Mouse (Mus musculus): Measurements from ENCODE around the gene Myod1.

Gene Myod1

GRCm38 (mm10) chr7:46390226-46390625, 14.0 kb downstream of the Myod1 start:
- in situ Hi-C loops (cut with MboI; ENCODE audit: low sequenced_read_pairs), result loop anchor here (10.0 kb wide), 2 partner anchors 135 to 215 kb away; no protein-coding TSS in a partner anchor

GRCm38 (mm10) chr7:46391701-46392100, 15.4 kb downstream of the Myod1 start:
- in situ Hi-C loops (cut with MboI; ENCODE audit: low sequenced_read_pairs), result loop anchor here (10.0 kb wide), 2 partner anchors 133 to 213 kb away; no protein-coding TSS in a partner anchor

GRCm38 (mm10) chr7:46393116-46393515, 16.8 kb downstream of the Myod1 start:
- in situ Hi-C loops (cut with MboI; ENCODE audit: low sequenced_read_pairs), result loop anchor here (10.0 kb wide), 2 partner anchors 132 to 212 kb away; no protein-coding TSS in a partner anchor

GRCm38 (mm10) chr7:46393718-46394511, 17.6 kb downstream of the Myod1 start:
- in situ Hi-C loops (cut with MboI; ENCODE audit: low sequenced_read_pairs), result loop anchor here (10.0 kb wide), 2 partner anchors 131 to 211 kb away; no protein-coding TSS in a partner anchor

GRCm38 (mm10) chr7:46394933-46395332, 18.7 kb downstream of the Myod1 start:
- in situ Hi-C loops (cut with MboI; ENCODE audit: low sequenced_read_pairs), result loop anchor here (10.0 kb wide), 2 partner anchors 130 to 210 kb away; no protein-coding TSS in a partner anchor

GRCm38 (mm10) chr7:46395571-46395970, 19.3 kb downstream of the Myod1 start:
- in situ Hi-C loops (cut with MboI; ENCODE audit: low sequenced_read_pairs), result loop anchor here (10.0 kb wide), 2 partner anchors 129 to 209 kb away; no protein-coding TSS in a partner anchor

GRCm38 (mm10) chr7:46396231-46396927, 20.1 kb downstream of the Myod1 start, which contains the start of gene Kcnc1:
Kcnc1 (plus strand) TSS chr7:46396497.
- in situ Hi-C loops (cut with MboI; ENCODE audit: low sequenced_read_pairs), result loop anchor here (10.0 kb wide), 2 partner anchors 128 to 208 kb away; no protein-coding TSS in a partner anchor

- in situ Hi-C loops (cut with MboI; ENCODE audit: low sequenced_read_pairs), result loop anchor here (10.0 kb wide), 2 partner anchors 128 to 208 kb away; no protein-coding TSS in a partner anchor
Measured at GRCm38 (mm10) chr7:46396928-46397731, 20.9 kb downstream of the Myod1 start.

- in situ Hi-C loops (cut with MboI; ENCODE audit: low sequenced_read_pairs), result loop anchor here (10.0 kb wide), 2 partner anchors 127 to 207 kb away; no protein-coding TSS in a partner anchor
Measured at GRCm38 (mm10) chr7:46397732-46398333, 21.6 kb downstream of the Myod1 start.

GRCm38 (mm10) chr7:46398612-46399011, 22.3 kb downstream of the Myod1 start:
- in situ Hi-C loops (cut with MboI; ENCODE audit: low sequenced_read_pairs), result loop anchor here (10.0 kb wide), 2 partner anchors 126 to 206 kb away; no protein-coding TSS in a partner anchor

- in situ Hi-C loops (cut with MboI; ENCODE audit: low sequenced_read_pairs), result loop anchor here (10.0 kb wide), 2 partner anchors 125 to 205 kb away; no protein-coding TSS in a partner anchor
Measured at GRCm38 (mm10) chr7:46399676-46400075, 23.4 kb downstream of the Myod1 start.

GRCm38 (mm10) chr7:46400346-46400745, 24.1 kb downstream of the Myod1 start:
- in situ Hi-C loops (cut with MboI; ENCODE audit: low sequenced_read_pairs), result no loop called here

GRCm38 (mm10) chr7:46401371-46402180, 25.3 kb downstream of the Myod1 start:
- in situ Hi-C loops (cut with MboI; ENCODE audit: low sequenced_read_pairs), result no loop called here

GRCm38 (mm10) chr7:46403616-46404485, 27.6 kb downstream of the Myod1 start:
- in situ Hi-C loops (cut with MboI; ENCODE audit: low sequenced_read_pairs), result no loop called here

- in situ Hi-C loops (cut with MboI; ENCODE audit: low sequenced_read_pairs), result no loop called here
Measured at GRCm38 (mm10) chr7:46404756-46405155, 28.5 kb downstream of the Myod1 start.

- in situ Hi-C loops (cut with MboI; ENCODE audit: low sequenced_read_pairs), result no loop called here
Measured at GRCm38 (mm10) chr7:46408606-46409005, 32.3 kb downstream of the Myod1 start.

GRCm38 (mm10) chr7:46409204-46409789, 33.0 kb downstream of the Myod1 start:
- in situ Hi-C loops (cut with MboI; ENCODE audit: low sequenced_read_pairs), result no loop called here

- in situ Hi-C loops (cut with MboI; ENCODE audit: low sequenced_read_pairs), result no loop called here
Measured at GRCm38 (mm10) chr7:46410727-46411126, 34.5 kb downstream of the Myod1 start.

Data from CH12F3 (cell line).